Mouse (Mus musculus) mesoderm, embryonic 11.5 days (tissue): ENCODE results near the gene Jag2.

Experiments used
- DNase-seq: peaks from one replicate; pipeline ENCODE4 v3.0.0-alpha.2; 2012; ENCODE audit warnings: low read depth, low spot score

Jag2 gene

DNA sequence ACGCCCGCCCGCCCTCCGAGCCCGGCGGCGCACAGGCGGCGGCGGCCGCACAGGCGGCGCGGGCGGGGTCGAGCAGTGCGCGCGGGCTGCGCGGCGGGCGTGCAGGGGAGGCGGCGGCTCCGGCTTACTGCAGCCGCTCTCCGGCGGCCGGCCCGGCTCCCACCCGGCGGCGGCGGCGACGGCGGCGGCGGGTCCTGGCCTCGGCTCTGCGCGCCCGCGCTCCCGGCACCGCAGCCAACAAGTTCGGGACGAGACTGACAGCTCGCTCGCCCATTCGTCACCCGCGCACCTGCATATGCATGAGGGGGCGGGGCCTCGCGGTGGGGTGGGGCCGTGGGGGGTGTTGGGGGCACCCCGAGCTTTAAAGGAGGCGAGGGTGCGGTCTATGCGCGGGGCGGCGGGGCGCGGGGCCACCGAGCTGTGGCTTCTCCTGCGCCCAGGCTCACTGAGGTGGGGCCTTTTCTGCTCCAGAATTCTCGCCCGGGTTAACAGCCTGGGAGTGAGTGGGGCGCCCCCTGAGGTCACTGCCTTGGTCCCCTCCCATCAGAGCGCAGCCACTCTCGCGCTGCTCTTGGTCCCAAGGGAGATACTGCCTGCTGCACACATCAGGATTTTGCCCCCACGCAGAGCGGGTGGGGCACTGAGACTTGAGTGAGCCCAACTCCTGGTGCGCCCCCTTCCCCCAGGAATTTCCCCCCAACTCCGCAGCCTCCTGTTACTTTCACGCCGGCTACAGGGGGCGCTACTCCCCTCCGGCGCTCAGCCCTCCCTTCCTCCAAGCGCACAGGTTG is at the start of gene Jag2:
TSS of gene Jag2 (minus strand) at position 215 of the 791 bp plus-strand sequence.
- DNase-seq = peak; percentile 59

- DNase-seq = no peak
These were observed 47.6 kb upstream of the Jag2 start for GRCm38 (mm10) chr12:112977156-112977555.

DNA sequence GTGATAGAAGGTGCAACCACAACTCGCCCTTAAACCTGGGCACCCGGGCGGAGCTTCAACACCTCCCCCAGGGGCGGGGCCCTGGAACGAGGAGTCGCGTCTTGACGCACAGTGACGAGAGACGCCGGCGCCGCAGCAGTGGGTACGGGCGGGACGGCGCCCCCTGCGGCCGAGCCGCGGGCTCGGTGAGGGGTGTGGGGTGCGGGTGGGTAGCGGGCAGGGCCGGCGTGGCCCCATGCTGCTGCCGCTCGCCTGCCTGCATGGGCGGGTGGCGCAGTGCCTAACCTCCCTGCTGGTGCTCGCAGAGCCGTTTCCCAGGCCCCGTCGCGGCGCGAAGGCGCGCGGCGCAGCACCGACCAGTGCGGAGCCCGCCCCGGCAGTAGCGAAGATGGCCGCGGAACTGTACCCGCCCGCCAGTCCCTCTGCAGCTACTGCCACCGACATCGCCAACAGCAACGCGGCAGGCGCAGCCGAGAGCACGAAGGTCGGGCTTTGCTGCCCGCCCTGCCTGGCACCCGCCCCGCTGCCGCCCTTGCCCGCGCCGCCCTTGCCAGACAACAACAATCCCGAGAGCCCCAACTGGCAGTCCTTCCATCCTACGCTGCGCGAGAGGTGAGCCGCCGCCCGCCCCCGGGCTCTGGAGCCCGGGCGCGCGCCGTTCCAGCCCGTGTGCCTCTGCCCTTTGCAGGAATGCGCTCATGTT is 46.9 kb upstream of the Jag2 start, which contains the start of gene Btbd6:
TSS of gene Btbd6 (plus strand) at position 112 of the 703 bp plus-strand sequence.
- peak; percentile 87 for DNase-seq

DNA sequence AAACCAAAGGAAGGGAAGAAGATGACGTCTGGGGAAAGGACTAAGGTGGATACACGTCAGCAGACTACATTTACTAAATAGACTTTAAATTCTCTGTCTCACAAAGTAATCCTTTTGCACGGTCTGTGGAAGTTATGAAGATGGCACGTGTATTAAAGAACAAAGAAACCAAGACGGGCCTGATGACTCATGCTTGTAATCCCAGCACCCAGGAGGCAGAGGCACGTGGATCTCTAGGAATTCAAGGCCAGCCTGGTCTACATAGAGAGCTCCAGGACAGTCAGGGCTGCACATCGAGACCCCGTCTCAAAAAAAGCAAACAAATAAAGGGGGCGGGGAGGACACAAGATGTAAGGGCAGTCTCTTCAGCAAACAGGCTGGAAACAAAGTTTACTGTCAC is 45.2 kb upstream of the Jag2 start:
- no peak for DNase-seq

DNA sequence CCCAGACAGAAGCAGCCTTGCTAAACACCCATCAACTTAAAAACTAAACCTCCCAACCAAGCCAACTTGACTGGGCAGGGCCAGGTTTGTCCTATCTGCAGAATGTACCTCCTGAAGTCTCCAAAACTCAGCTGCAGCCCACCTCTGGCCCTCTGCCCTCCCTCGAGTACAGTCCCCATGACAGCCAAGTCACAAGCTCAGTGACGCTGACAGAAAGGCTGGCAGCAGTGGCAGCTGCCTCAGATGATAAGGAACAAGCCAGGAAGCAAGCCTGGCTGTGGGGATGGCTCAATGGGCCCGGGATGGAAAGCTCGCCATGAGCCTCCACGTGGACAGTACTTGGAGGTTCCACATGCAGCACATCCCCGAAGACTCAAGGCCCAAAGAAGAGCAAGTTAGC is 40.0 kb upstream of the Jag2 start:
- DNase-seq = no peak

GRCm38 (mm10) chr12:112968943-112969342 is 39.4 kb upstream of the Jag2 start:
- DNase-seq = no peak

DNA sequence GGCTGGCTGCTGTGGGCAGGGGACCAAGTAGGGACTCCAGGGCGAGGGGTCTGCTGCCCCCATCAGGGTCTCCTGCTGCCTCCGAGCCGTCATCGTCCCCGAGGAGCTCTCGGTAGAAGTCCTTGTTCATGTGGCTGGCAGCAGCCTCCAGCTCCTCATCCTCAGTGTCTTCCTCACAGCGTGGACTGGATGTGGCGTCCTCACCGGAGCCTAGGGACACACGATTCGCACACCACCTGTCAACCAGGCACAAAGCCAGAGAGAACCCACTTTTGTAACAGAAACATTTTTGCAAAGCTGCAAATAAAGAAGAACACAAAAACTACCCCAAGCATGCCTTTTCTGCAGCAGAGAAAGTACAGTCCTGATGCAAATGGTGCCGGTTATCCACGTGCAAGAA is 36.2 kb upstream of the Jag2 start:
- DNase-seq = no peak

- no peak for DNase-seq
These were observed 32.3 kb upstream of the Jag2 start for GRCm38 (mm10) chr12:112961872-112962271.

- DNase-seq = no peak
These were observed 31.9 kb upstream of the Jag2 start for GRCm38 (mm10) chr12:112961428-112961827.

GRCm38 (mm10) chr12:112959421-112959820 is 29.8 kb upstream of the Jag2 start:
- no peak for DNase-seq

GRCm38 (mm10) chr12:112958303-112958702 is 28.7 kb upstream of the Jag2 start:
- DNase-seq = peak; percentile 47

DNA sequence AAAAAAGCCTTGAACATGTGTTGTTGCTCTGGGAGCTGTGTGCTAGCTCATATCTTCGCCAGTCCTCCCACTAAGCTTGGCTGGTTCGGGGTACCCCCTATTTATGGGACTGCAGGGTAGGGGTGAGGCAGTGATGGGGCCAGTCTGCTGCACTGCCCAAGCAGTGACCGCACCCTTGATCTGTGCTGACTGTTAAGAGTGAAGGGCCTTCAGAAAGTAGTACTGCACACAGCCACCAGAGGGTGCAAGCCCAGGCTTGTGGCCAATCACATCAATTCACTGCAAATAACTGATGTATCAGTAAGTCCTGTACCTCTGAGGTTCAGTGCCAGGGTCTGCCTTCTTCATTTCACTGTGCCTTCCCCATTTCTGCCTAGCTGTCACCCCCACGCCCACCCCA is 26.2 kb upstream of the Jag2 start:
- peak; percentile 76 for DNase-seq

DNA sequence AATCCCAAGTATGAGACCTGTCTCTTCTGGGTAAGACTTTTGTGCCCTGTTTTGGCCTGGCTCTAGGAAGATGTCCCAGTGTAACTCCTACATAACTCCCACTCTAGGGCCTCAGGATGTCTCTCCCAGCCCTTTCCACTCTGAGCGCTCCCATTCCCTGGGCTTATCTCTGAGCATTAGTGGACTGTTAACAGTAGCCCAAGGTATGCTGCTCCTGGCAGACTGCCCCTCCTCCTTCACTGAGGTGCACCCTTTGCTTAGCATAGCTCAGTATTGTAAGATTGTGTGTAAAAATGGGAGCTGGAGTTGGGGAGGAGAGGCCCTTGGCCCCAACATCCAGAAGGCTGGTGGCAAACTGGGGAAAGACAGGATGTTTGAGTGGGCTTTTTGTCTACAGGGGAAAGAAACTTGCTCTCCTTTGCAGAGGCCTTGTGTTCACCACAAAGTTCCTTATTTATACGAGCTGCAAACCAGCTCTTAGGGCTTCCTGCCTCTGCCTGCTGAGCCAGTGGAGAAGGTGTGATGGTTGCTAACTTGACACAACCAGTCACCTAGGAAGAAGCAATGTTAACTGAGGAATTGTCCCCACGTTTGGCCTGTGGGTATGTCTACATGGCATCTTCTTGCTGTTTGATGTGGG is 23.5 kb upstream of the Jag2 start:
- DNase-seq = no peak

- DNase-seq = no peak
These were observed 22.9 kb upstream of the Jag2 start for GRCm38 (mm10) chr12:112952433-112952832.

GRCm38 (mm10) chr12:112951150-112951842 is 21.7 kb upstream of the Jag2 start:
- no peak for DNase-seq

GRCm38 (mm10) chr12:112950761-112951129 is 21.2 kb upstream of the Jag2 start:
- no peak for DNase-seq

DNA sequence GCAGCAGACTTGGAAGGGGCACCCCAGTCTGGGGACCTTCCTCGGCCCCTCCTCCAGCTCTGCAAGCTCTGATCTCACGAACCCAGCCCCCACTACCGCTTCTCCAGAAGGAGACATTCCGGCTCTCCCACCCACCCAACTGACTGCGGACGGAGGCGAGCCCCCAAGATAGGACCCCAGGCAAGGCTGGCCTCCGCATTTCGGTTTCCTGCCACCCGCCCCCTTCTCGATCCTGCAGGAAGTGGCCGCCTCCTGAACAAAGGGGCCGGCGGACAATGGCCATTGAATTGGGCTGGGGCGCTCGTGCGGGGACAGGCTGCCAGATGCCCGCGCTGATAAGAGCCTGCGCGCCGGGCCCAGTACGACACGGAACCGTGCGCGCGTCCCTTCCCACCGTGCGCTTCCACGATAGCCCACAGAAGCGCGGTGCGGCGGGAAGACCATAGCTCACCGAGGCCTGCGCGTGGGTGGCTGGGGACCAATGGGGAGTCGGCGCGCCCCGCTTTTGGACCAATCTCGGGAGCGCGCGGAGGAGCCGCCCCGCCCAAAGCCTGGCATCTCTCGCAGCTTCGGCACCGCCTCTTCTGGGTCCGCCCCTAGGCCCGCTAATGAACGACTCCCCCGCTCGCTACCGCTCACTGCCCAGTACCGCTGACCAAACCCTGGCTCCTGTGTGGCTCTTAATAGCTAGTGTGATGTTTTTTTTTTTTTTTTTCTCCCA is 20.6 kb upstream of the Jag2 start:
- peak; percentile 91 for DNase-seq

DNA sequence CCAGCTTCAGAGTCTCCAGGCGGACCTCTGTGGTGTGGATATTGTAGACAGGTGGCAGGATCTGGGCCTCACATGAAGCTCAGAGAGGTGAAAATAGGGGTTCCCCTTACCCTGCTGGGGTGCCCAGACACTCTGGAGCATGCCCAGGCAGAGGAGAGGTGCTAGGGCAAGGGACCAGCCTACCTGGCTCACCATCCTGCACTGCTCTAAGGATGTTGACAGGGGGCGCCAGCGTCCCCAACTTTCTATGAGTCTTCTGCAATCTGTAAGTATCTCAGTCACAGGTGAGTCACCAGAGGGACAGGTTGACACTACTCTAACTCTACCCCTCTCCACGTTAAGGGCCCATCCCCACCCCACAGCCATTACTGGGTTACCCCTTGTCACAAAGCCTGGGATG is 17.7 kb upstream of the Jag2 start:
- no peak for DNase-seq

GRCm38 (mm10) chr12:112943669-112944068 is 14.1 kb upstream of the Jag2 start:
- DNase-seq = no peak

DNA sequence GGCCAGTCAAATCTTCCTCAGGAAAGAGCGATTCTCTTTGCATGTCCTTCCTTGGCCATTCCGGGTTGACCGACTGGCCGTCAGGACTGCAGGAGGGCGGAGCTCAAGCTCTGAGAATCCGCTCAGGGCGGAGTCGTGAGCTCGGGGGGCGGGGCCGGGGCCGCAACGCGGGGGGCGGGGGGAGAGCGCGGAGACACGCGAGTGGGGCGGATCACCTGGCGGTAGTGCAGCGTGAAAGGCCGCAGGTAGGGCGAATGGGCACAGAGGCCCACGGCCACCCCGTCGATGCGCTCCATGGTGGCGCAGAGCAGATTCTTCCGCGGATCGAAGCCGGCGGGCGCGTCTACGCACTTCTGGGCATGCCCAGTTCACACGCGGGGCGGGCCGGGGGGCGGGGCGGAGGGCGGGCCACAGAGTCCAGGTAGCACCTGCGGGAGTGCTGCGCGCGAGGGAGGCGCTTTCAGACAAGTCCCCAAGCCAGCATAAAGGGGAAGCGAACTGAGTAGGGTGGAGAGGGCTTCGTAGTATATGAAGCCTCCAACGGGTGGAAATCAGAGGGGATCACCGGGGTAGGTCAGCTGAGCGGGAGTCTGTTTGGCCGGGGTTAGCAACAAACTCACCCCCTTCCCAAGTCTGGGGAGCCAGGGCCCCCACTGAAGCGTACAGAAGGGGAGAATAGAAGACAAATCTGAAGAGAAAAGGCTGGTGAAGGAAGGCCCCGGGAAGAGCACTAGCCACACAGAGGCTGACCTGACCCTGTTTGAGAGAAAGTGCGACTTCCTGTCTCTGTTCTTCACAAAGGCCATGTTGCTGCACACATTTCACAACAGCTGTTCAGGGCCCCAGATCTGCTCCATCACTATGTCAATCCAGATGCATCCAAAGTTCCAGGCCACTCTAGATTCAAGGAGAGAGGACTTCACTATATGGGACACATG is 12.5 kb upstream of the Jag2 start, which contains the start of gene Nudt14:
TSS of gene Nudt14 (minus strand) at position 349 of the 938 bp plus-strand sequence.
- DNase-seq = peak; percentile 79
